Comparison of ENCODE assay signal across 21 mouse cellular contexts in genomic region chr5:144121489-144121888, GRCm38 (mm10). TPM values are rescaled to one million over a fixed set of nuclear protein-coding genes. Genes with fewer than 3 reads are reported as not detected.
DNase-seq lines count a peak whose midpoint lies in the region; ATAC-seq and TF ChIP-seq lines count a peak whose summit lies in the region.
"Had no signal": no experiment of that assay in that cellular context is flagged by ENCODE, and none has a peak within 500 bp of the region (broad histone marks: within the 10 kb centered on the region; RNA-seq: fewer than 3 reads in every experiment).

No protein-coding gene starts in this region.

- no peak overlapping the region for H3K4me3 ChIP-seq in limb, embryonic 12.5 days (replicated peaks)
- H3K4me3 ChIP-seq in limb, embryonic 10.5 days = no peak overlapping the region
- no peak overlapping the region for H3K4me3 ChIP-seq in midbrain, embryonic 11.5 days (ENCODE audit: low read depth, low read length)
- H3K4me3 ChIP-seq in midbrain, postnatal 0 days (ENCODE audit: low read depth, low read length) = no peak overlapping the region
- no peak overlapping the region for H3K4me3 ChIP-seq in stomach, embryonic 15.5 days (replicated peaks)
- H3K4me3 ChIP-seq: embryonic facial prominence, embryonic 15.5 days; erythroblast, embryonic 14.5 days; forebrain, embryonic 10.5 days; heart, embryonic 10.5 days; hindbrain, embryonic 10.5 days had no signal

- H3K4me2 ChIP-seq in limb, embryonic 12.5 days = no peak overlapping the region
- H3K4me2 ChIP-seq in midbrain, embryonic 11.5 days = no peak overlapping the region
- no peak overlapping the region for H3K4me2 ChIP-seq in midbrain, postnatal 0 days (ENCODE audit: low read depth, low read length, poor library complexity, severe bottlenecking)
- no peak overlapping the region for H3K4me2 ChIP-seq in stomach, embryonic 15.5 days
- H3K4me2 ChIP-seq: embryonic facial prominence, embryonic 15.5 days; hindbrain, embryonic 14.5 days had no signal

- no peaks in the 10 kb centered on the region for H3K9me3 ChIP-seq in limb, embryonic 12.5 days
- H3K9me3 ChIP-seq in limb, embryonic 10.5 days (replicated peaks) = no peaks in the 10 kb centered on the region
- H3K9me3 ChIP-seq in midbrain, embryonic 11.5 days (ENCODE audit: control insufficient read depth, low read length) = no peaks in the 10 kb centered on the region
- no peaks in the 10 kb centered on the region for H3K9me3 ChIP-seq in midbrain, postnatal 0 days (ENCODE audit: low read length)
- no peaks in the 10 kb centered on the region for H3K9me3 ChIP-seq in stomach, embryonic 15.5 days
- H3K9me3 ChIP-seq: embryonic facial prominence, embryonic 15.5 days; forebrain, embryonic 10.5 days; heart, embryonic 10.5 days; hindbrain, embryonic 10.5 days had no signal

- H3K4me1 ChIP-seq in limb, embryonic 12.5 days (replicated peaks) = peaks cover 18% of the 10 kb centered on the region
- no peaks in the 10 kb centered on the region; the same call in 1 of the 2 replicates for H3K4me1 ChIP-seq in limb, embryonic 10.5 days
- no peaks in the 10 kb centered on the region for H3K4me1 ChIP-seq in midbrain, embryonic 11.5 days (ENCODE audit: control insufficient read depth, insufficient read depth, low read length)
- H3K4me1 ChIP-seq in midbrain, postnatal 0 days (ENCODE audit: insufficient read depth, low read length) = no peaks in the 10 kb centered on the region
- H3K4me1 ChIP-seq in stomach, embryonic 15.5 days = peaks cover 8% of the 10 kb centered on the region; the same call in 1 of the 2 replicates

- no peak for ATAC-seq in limb, embryonic 12.5 days (ENCODE audit: insufficient number of reproducible peaks, insufficient read depth, low FRiP score, low TSS enrichment, low read depth)
- no peak for ATAC-seq in midbrain, embryonic 11.5 days (ENCODE audit: low FRiP score)
- ATAC-seq in midbrain, postnatal 0 days (ENCODE audit: low FRiP score) = no peak
- ATAC-seq in stomach, embryonic 15.5 days (ENCODE audit: insufficient read depth, low FRiP score, low read depth) = peak; percentile 57; the same call in 1 of the 2 replicates
- ATAC-seq: forebrain, embryonic 14.5 days had no signal

- peak overlapping the region; percentile 4; the same call in 1 of the 2 replicates for H3K27ac ChIP-seq in limb, embryonic 12.5 days
- H3K27ac ChIP-seq in limb, embryonic 10.5 days = no peak overlapping the region
- no peak overlapping the region for H3K27ac ChIP-seq in midbrain, embryonic 11.5 days (ENCODE audit: low read depth, low read length)
- H3K27ac ChIP-seq in midbrain, postnatal 0 days (ENCODE audit: low read depth, low read length) = no peak overlapping the region
- H3K27ac ChIP-seq in stomach, embryonic 15.5 days = peak overlapping the region; percentile 58; the same call in 1 of the 2 replicates
- H3K27ac ChIP-seq: embryonic facial prominence, embryonic 15.5 days; forebrain, embryonic 10.5 days; heart, embryonic 10.5 days; hindbrain, embryonic 10.5 days; hindbrain, embryonic 14.5 days had no signal

- no peaks in the 10 kb centered on the region for H3K27me3 ChIP-seq in limb, embryonic 12.5 days
- H3K27me3 ChIP-seq in limb, embryonic 10.5 days (ENCODE audit: low read depth, poor library complexity, severe bottlenecking) = no peaks in the 10 kb centered on the region
- H3K27me3 ChIP-seq in midbrain, embryonic 11.5 days (ENCODE audit: control insufficient read depth, insufficient read depth, low read length) = no peaks in the 10 kb centered on the region
- no peaks in the 10 kb centered on the region for H3K27me3 ChIP-seq in midbrain, postnatal 0 days (ENCODE audit: insufficient read depth, low read length)
- H3K27me3 ChIP-seq in stomach, embryonic 15.5 days (replicated peaks) = no peaks in the 10 kb centered on the region
- H3K27me3 ChIP-seq: embryonic facial prominence, embryonic 15.5 days had no signal

- no peaks in the 10 kb centered on the region for H3K36me3 ChIP-seq in limb, embryonic 12.5 days
- no peaks in the 10 kb centered on the region for H3K36me3 ChIP-seq in limb, embryonic 10.5 days
- H3K36me3 ChIP-seq in midbrain, embryonic 11.5 days (ENCODE audit: control insufficient read depth, insufficient read depth, low read length) = no peaks in the 10 kb centered on the region
- no peaks in the 10 kb centered on the region for H3K36me3 ChIP-seq in midbrain, postnatal 0 days (ENCODE audit: insufficient read depth, low read length)
- H3K36me3 ChIP-seq in stomach, embryonic 15.5 days = no peaks in the 10 kb centered on the region
- H3K36me3 ChIP-seq: embryonic facial prominence, embryonic 15.5 days; forebrain, embryonic 10.5 days; heart, embryonic 10.5 days; hindbrain, embryonic 10.5 days had no signal

- TF ChIP-seq CTCF in midbrain, postnatal 0 days (IDR thresholded peaks at IDR 0.05) = no peak

- no peak overlapping the region for H3K9ac ChIP-seq in limb, embryonic 12.5 days (replicated peaks)
- no peak overlapping the region for H3K9ac ChIP-seq in midbrain, embryonic 11.5 days (ENCODE audit: low read length)
- H3K9ac ChIP-seq in midbrain, postnatal 0 days (replicated peaks; ENCODE audit: low read length, poor library complexity, severe bottlenecking) = no peak overlapping the region
- H3K9ac ChIP-seq in stomach, embryonic 15.5 days = no peak overlapping the region
- H3K9ac ChIP-seq: embryonic facial prominence, embryonic 15.5 days; hindbrain, embryonic 14.5 days had no signal

- DNase-seq in limb, embryonic 10.5 days (ENCODE audit: low spot score) = no peak
- DNase-seq in midbrain, embryonic 11.5 days (ENCODE audit: low spot score, missing footprints) = peak; percentile 69
- no peak for DNase-seq in midbrain, postnatal 0 days (ENCODE audit: low spot score)
- DNase-seq in c-Kit-positive CD71-positive TER-119-positive erythroid progenitor cells, embryonic 14.5 days (ENCODE audit: low spot score) = no peak
- DNase-seq: adrenal gland, adult 2 months; adrenal gland, postnatal 36 days; cerebellum, adult 11 months; cerebellum, adult 8-10 months; cerebellum, postnatal 14 days; embryo, embryonic 11 days; gastrocnemius, postnatal 10 days; heart, adult 18-20 months had no signal

RNA-seq across cellular contexts. Expression of gene Lmtk2, which starts 21.3 kb away (rescaled TPM):
- 5.3 and 5.7 TPM in 2 replicates for polyA plus RNA-seq in limb, embryonic 12.5 days (2016; fragmentation: Nextera tagmentation; extraction: Ambion mirVana)
- polyA plus RNA-seq in limb, embryonic 10.5 days (2016; fragmentation: Nextera tagmentation; extraction: Ambion mirVana) = 5.7 and 5.9 TPM in 2 replicates
- polyA plus RNA-seq in midbrain, embryonic 11.5 days (2014; fragmentation: Nextera tagmentation; extraction: Ambion mirVana) = 4.7 and 4.8 TPM in 2 replicates
- 67.2 and 69.9 TPM in 2 replicates for total RNA-seq in midbrain, postnatal 0 days (2014; rRNA removed)
- 7.1 and 7.3 TPM in 2 replicates for polyA plus RNA-seq in midbrain, postnatal 0 days (2015; fragmentation: Nextera tagmentation; extraction: Ambion mirVana)
- 6.3 and 7.9 TPM in 2 replicates for polyA plus RNA-seq in stomach, embryonic 15.5 days (2015; fragmentation: Nextera tagmentation; extraction: Ambion mirVana)

Comparison
In these comparisons a context has a peak if more than half of its experiments do, and no peak if none do; other contexts are left out.
1. H3K27ac ChIP-seq: peak in limb, embryonic 12.5 days (single experiment) and stomach, embryonic 15.5 days (single experiment); none in limb, embryonic 10.5 days (single experiment), midbrain, embryonic 11.5 days (single experiment) and midbrain, postnatal 0 days (single experiment).